Mouse (Mus musculus): ENCODE measurements at regions not wholly inside any gene's neighbourhood (a gene's known extent, or its start where the extent isn't known, plus 50 kb on each side); places are given as distances from the start of the nearest gene placed in this dataset.

GRCm38 (mm10) chr3:4796041-4796908 is 954.3 kb upstream of the Gm8797 start:
- TF ChIP-seq POLR2A (IDR thresholded peaks at IDR 0.05; ENCODE audit: insufficient read length, low read depth) (no peak), MYOG (IDR thresholded peaks at IDR 0.05; ENCODE audit: control insufficient read depth in 1 of 3, insufficient read depth in 1 of 3, insufficient read length in 2 of 3, low read depth in 2 of 3) (no peak), MYOD1 (IDR thresholded peaks at IDR 0.05; ENCODE audit: control insufficient read depth in 1 of 3, insufficient read length in 2 of 3, low read depth in 2 of 3) (no peak), TCF12 (IDR thresholded peaks at IDR 0.05; ENCODE audit: insufficient read depth, poor library complexity, severe bottlenecking) (no peak), MAX (IDR thresholded peaks at IDR 0.05; ENCODE audit: low read depth) (no peak), CEBPB (IDR thresholded peaks at IDR 0.05; ENCODE audit: insufficient read depth, poor library complexity, severe bottlenecking) (no peak)

Data from myocyte (in vitro differentiated cells).